Mouse (Mus musculus): ENCODE measurements around the gene Tmem266. TPM values are rescaled to one million over a fixed set of nuclear protein-coding genes. Genes with fewer than 3 reads are reported as not detected.

Gene Tmem266
- polyA plus RNA-seq, 1 experiment from 2014 or later = not detected

DNA sequence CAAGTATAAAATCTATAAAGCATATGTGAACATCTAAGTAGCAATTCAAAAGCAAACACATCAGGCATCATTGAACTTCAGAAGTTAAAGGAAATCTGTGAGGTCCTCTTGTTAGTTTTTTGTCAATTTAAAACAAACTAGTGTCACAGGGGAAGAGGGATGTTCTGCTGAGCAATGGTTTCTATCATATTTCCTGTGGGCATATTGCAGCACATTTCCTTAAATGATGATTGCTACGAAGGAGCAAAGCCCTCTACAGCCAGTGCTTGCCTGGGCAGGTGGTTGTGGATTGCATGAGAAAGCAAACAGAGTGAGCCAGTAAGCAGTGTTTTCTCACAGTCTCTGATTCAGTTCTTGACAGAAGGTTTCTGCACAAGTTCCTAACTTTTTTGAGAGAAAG lies 149.4 kb downstream of the Tmem266 start:
- ATAC-seq (ENCODE audit: low read depth) (no peak), DNase-seq (no peak)
- Histone ChIP-seq H3K4me1 (replicated peaks) (no peaks in the 10 kb centered on the region), H3K9ac (no peak overlapping the region), H3K9me3 (replicated peaks) (no peaks in the 10 kb centered on the region), H3K27me3 (no peaks in the 10 kb centered on the region), H3K27ac (no peak overlapping the region), H3K4me3 (replicated peaks) (no peak overlapping the region), H3K4me2 (no peak overlapping the region), H3K36me3 (peaks cover 22% of the 10 kb centered on the region; the same call in 1 of the 2 replicates)
- 40% methylated on average over 1 of the region's 1 CpGs for WGBS (ENCODE audit: insufficient replicate concordance)

DNA sequence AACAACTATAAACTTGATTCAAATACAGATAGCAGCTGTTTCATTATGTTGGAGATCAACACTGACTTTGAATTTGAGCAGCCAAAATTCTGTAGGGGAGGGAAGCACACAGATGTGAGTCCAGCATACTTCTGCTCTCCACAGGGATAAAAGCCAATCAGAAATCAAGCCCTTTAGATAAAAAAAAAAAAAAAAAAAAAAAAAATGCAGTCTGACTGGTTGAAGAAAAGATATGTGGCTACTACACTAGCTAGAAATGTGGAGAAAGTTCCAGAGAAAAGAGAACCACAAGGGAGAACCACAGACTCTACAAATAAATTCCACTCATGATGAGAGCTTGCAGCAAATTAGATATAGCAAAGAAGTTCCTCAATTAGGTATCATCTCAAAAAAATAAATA lies 152.0 kb downstream of the Tmem266 start:
- no peak overlapping the region for H3K4me2 ChIP-seq
- H3K9ac ChIP-seq = no peak overlapping the region
- H3K9me3 ChIP-seq (replicated peaks) = no peaks in the 10 kb centered on the region
- DNase-seq (no peak), ATAC-seq (ENCODE audit: low read depth) (no peak)
- no peak overlapping the region for H3K27ac ChIP-seq
- H3K36me3 ChIP-seq = peaks cover 34% of the 10 kb centered on the region
- no peak overlapping the region for H3K4me3 ChIP-seq (replicated peaks)
- H3K27me3 ChIP-seq = no peaks in the 10 kb centered on the region
- H3K4me1 ChIP-seq (replicated peaks) = no peaks in the 10 kb centered on the region

DNA sequence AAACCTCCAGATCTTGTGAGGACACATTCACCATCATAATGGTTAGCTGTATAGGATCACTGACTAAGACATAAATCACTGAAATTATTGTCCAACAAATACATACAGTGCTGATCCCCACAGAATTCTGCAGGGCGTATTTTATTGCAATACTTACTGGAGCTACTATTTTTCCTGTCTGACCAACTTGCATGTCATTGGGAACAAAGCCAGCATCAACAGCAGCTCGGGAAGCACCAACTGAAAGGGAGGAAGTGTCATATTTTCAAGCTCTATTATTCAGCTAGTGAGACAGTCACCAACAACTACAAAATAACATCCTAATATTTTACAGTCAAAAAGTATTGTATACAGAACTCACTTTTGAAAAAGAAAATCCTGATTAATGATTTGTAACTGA lies 155.4 kb downstream of the Tmem266 start:
- no peak for DNase-seq
- Histone ChIP-seq H3K4me2 (no peak overlapping the region), H3K9me3 (replicated peaks) (no peaks in the 10 kb centered on the region), H3K4me1 (replicated peaks) (no peaks in the 10 kb centered on the region), H3K36me3 (peaks cover 35% of the 10 kb centered on the region), H3K27me3 (no peaks in the 10 kb centered on the region), H3K4me3 (replicated peaks) (no peak overlapping the region), H3K27ac (no peak overlapping the region), H3K9ac (no peak overlapping the region)
- 75% methylated on average over 2 of the region's 2 CpGs for WGBS (ENCODE audit: insufficient replicate concordance)
- ATAC-seq (ENCODE audit: low read depth) = no peak

Other genes starting within 250 kb of the Tmem266 start
- gene Ube2q2, start 178.1 kb upstream of the Tmem266 start, polyA plus RNA-seq (2015; fragmentation: Nextera tagmentation; extraction: Ambion mirVana) = 15.6 and 18.2 TPM in 2 replicates
- 24.6 and 29.0 TPM in 2 replicates for gene Fbxo22, start 118.0 kb upstream of the Tmem266 start, polyA plus RNA-seq (2015; fragmentation: Nextera tagmentation; extraction: Ambion mirVana)
- 0.46 and 0.60 TPM in 2 replicates for gene Nrg4, start 69 bp upstream of the Tmem266 start, polyA plus RNA-seq (2015; fragmentation: Nextera tagmentation; extraction: Ambion mirVana)
- 173 and 203 TPM in 2 replicates for gene Etfa, start 185.3 kb downstream of the Tmem266 start, polyA plus RNA-seq (2015; fragmentation: Nextera tagmentation; extraction: Ambion mirVana)
- gene Isl2, start 211.8 kb downstream of the Tmem266 start, polyA plus RNA-seq (2015; fragmentation: Nextera tagmentation; extraction: Ambion mirVana) = 0.28 and 0.29 TPM in 2 replicates

Data from liver, embryonic 13.5 days (tissue).